Mouse (Mus musculus): Measurements from ENCODE around the gene Srarp. TPM values are rescaled to one million over a fixed set of nuclear protein-coding genes. Genes with fewer than 3 reads are reported as not detected.

The Srarp gene
- not detected in 2 replicates for polyA plus RNA-seq (2015; fragmentation: Nextera tagmentation; extraction: Ambion mirVana)

DNA sequence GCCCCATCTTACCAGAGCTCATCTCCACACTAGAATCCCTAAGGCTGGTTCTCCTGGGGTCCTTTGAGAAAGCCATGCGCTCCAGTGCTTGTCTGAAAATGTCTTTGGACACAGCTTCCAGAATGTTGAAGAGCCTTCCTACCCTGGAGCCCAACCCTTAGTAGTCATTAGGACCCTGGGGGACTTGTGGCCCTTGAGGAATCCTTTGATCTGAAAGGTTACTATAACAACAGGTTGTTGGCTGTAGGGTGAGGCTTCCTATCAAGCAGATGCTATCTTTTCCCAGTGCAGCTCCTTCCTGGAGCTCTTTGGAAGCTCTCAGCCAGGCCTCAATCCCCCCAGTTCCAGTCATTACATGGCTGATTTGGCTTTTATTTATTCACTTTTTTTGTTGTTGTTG, at the start of gene Srarp:
TSS of gene Srarp (minus strand) at position 132 of the 400 bp plus-strand sequence.
- Histone ChIP-seq H3K4me1 (replicated peaks) (no peaks in the 10 kb centered on the region), H3K4me2 (no peak within 1 kb of the TSS), H3K9me3 (no peaks in the 10 kb centered on the region), H3K36me3 (no peaks in the 10 kb centered on the region), H3K27me3 (no peaks in the 10 kb centered on the region), H3K4me3 (no peak within 1 kb of the TSS), H3K27ac (no peak within 1 kb of the TSS), H3K9ac (no peak within 1 kb of the TSS)
- WGBS: 77% methylated on average over 1 of the region's 1 CpGs
- no peak for ATAC-seq (ENCODE audit: low FRiP score)

DNA sequence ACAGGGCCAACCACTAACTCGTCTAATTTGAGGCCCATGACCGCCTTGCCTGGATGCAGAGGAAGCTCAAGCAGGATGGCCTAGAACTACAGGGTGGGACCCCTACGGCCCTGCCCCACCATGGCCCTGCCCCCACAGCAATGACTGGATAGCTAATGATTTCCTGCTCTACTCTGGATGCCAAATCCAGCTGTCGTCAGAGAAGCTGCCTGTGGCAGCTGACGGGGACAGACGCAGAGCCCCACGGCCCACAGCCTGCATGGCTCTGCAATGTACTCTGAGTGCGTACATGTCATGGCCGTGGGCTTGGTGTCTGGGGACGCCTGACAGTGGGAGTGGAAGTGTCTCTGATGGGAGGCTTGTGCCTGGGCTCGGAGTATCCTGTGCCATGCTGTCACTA, 48.2 kb upstream of the Srarp start:
- H3K4me2 ChIP-seq: no peak overlapping the region
- H3K4me1 ChIP-seq (replicated peaks): no peaks in the 10 kb centered on the region
- 89% methylated on average over 11 of the region's 11 CpGs for WGBS
- ATAC-seq (ENCODE audit: low FRiP score): no peak
- H3K9ac ChIP-seq: no peak overlapping the region
- no peaks in the 10 kb centered on the region for H3K9me3 ChIP-seq
- H3K27me3 ChIP-seq: no peaks in the 10 kb centered on the region
- no peak overlapping the region for H3K27ac ChIP-seq
- peaks cover 96% of the 10 kb centered on the region for H3K36me3 ChIP-seq
- no peak overlapping the region for H3K4me3 ChIP-seq

DNA sequence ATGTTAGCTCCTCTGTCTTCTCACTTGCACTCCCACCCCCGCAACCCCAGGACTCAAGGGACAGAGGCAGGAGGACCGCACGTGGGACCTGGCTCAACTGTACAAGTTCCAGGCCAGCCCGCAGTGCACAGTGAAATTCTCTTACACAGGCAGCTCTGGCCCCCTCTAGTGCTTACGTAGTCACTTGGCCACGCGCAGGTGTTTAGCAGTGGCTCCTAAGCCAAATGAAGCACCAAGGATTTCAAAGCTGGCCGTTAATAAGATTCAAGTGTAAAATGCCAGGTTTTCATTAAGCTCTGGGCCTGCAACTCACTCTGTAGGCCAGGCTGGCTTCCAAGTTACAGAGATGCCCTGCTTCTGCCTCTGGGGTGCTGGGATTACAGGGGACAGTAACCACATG, 43.5 kb upstream of the Srarp start:
- Histone ChIP-seq H3K36me3 (peaks cover 97% of the 10 kb centered on the region), H3K27ac (0 out of 2 replicates have a peak overlapping the region, but pooled peaks have one; percentile 75), H3K9ac (no peak overlapping the region), H3K4me3 (no peak overlapping the region), H3K4me2 (no peak overlapping the region), H3K9me3 (no peaks in the 10 kb centered on the region), H3K4me1 (replicated peaks) (0 out of 2 replicates have a peak, but pooled peaks cover 5% of the 10 kb centered on the region), H3K27me3 (no peaks in the 10 kb centered on the region)
- 94% methylated on average over 8 of the region's 8 CpGs for WGBS
- ATAC-seq (ENCODE audit: low FRiP score): no peak

DNA sequence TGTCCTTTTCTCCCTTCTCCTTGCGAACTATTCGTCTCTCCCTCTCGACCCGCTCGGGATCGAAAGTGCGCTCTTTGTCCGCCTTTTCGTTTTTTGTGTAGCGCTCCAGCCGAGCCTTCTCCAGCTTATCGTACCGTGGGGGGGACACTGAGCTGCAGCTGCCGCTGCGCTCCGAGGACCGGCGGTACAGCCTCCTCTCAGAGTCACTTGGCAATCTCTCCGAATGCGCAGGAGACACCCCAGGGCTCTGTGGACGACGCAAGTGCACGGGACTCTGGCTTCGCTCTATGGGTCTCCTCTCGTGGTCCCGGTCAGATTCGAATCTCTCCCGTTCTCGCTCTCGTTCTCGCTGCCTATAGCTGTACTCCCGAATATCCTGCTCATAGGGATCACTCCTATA, 42.9 kb upstream of the Srarp start:
- H3K4me3 ChIP-seq: no peak overlapping the region
- H3K4me1 ChIP-seq (replicated peaks): 0 out of 2 replicates have a peak, but pooled peaks cover 5% of the 10 kb centered on the region
- 0 out of 2 replicates have a peak overlapping the region, but pooled peaks have one; percentile 75 for H3K27ac ChIP-seq
- no peak for ATAC-seq (ENCODE audit: low FRiP score)
- no peaks in the 10 kb centered on the region for H3K27me3 ChIP-seq
- no peaks in the 10 kb centered on the region for H3K9me3 ChIP-seq
- no peak overlapping the region for H3K9ac ChIP-seq
- 93% methylated on average over 32 of the region's 32 CpGs for WGBS
- peaks cover 97% of the 10 kb centered on the region for H3K36me3 ChIP-seq
- no peak overlapping the region for H3K4me2 ChIP-seq

DNA sequence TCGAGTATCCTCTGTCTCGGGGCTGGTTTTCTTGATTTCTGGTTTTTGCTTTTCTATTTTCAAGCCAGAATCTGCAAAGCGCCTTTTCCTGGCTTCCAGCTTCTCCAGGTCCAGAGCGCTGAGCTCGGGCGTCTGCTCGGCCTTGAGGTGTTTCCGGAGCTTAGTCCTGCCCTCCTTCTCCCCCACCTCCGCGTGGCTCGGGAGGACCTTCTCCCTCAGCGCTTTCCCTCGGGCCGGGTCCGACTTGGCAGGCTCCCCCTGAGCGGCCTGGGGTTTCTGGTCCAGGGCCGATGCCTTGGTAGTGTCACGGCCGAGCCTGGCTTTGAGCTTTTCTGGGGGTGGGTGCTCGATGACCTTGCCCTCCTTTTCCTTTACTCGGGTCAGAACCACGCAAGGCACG, 42.3 kb upstream of the Srarp start:
- Histone ChIP-seq H3K36me3 (peaks cover 97% of the 10 kb centered on the region), H3K27me3 (no peaks in the 10 kb centered on the region), H3K4me2 (no peak overlapping the region), H3K4me1 (replicated peaks) (0 out of 2 replicates have a peak, but pooled peaks cover 5% of the 10 kb centered on the region), H3K4me3 (no peak overlapping the region), H3K9ac (no peak overlapping the region), H3K9me3 (no peaks in the 10 kb centered on the region), H3K27ac (peak overlapping the region; percentile 75)
- no peak for ATAC-seq (ENCODE audit: low FRiP score)
- WGBS: 88% methylated on average over 23 of the region's 23 CpGs

DNA sequence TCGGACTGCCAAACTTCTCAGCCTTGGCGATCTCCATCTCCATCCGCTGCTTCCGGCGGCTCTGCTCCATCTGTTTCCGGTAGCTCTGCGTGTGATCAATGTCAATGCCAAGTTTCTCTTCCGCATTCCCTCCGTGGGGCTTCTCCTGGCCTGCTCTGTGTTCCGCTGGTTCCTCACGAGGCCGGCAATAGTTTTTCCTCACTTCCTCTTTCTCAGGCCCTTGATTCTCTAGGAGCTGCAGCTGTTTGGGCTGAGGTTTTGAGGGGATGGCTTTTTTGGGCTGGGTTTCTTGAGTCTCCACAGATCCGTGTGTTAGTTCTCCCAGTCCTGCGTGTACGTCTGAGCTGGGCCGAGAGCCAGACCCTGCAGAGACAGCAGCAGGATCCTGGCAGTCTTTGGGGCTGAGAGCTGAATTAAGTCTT, 41.8 kb upstream of the Srarp start:
- 0 out of 2 replicates have a peak, but pooled peaks cover 5% of the 10 kb centered on the region for H3K4me1 ChIP-seq (replicated peaks)
- H3K4me3 ChIP-seq: no peak overlapping the region
- ATAC-seq (ENCODE audit: low FRiP score): no peak
- peak overlapping the region; percentile 75; the same call in 1 of the 2 replicates for H3K27ac ChIP-seq
- no peaks in the 10 kb centered on the region for H3K9me3 ChIP-seq
- no peak overlapping the region for H3K9ac ChIP-seq
- H3K27me3 ChIP-seq: no peaks in the 10 kb centered on the region
- H3K4me2 ChIP-seq: no peak overlapping the region
- WGBS: 82% methylated on average over 16 of the region's 16 CpGs
- peaks cover 97% of the 10 kb centered on the region for H3K36me3 ChIP-seq

DNA sequence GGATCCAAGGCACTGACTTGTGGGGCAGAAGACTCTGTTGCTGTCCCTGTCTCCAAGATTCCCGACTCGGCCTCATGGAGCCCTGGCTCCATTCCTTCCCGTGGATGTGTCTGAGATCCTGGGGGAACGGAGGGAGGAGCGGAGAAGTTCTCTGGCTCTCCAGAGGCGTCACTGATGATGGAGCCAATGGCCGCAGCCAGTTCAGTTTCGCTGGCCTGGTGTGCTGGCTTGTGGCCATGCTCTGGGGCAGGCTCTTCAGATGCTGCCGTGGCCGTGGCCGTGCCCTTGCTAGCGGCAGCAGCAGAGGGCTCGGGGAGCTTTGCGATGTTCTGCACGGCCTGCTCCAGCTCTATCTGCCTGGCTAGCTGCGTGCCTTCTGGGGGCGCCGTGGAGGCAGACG, 38.5 kb upstream of the Srarp start:
- no peak overlapping the region for H3K27ac ChIP-seq
- H3K9me3 ChIP-seq: no peaks in the 10 kb centered on the region
- no peak for ATAC-seq (ENCODE audit: low FRiP score)
- no peak overlapping the region for H3K9ac ChIP-seq
- H3K27me3 ChIP-seq: no peaks in the 10 kb centered on the region
- H3K4me1 ChIP-seq (replicated peaks): 0 out of 2 replicates have a peak, but pooled peaks cover 5% of the 10 kb centered on the region
- peaks cover 100% of the 10 kb centered on the region for H3K36me3 ChIP-seq
- 87% methylated on average over 19 of the region's 19 CpGs for WGBS
- H3K4me2 ChIP-seq: no peak overlapping the region
- H3K4me3 ChIP-seq: no peak overlapping the region

DNA sequence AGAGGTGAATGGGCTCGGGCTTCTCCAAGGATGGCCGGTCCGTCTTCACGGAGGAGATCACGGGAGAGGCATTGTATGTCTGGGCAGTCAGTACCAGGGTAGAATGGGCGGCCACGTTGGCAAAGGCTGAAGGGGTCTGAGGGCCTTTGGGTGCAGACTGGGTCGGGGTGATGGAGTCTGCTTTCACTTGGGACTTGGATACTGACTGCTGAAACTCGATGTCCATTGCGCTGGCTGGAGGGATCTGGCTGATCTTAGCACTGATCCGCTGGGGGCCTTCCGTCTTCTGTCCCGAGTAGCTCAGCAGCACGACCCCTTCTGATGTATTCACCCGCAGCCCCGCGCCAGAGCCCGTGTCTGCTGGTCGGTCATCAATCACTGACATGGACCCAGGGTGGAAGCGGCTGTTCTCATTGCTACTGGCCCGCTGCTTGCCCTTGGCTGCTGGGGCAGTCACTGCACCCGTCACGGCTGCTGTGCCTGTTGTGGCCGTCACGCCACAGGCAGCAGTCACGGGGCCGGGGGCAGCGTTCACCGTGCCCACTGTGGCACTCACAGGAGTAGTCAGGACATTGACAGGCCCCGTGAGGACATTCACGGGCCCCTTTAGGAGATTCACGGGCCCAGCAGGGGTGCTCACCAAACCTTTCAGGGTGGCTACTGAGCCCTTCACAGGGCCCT, 36.9 kb upstream of the Srarp start:
- Histone ChIP-seq H3K27ac (0 out of 2 replicates have a peak overlapping the region, but pooled peaks have one; percentile 23), H3K9ac (no peak overlapping the region), H3K4me2 (no peak overlapping the region), H3K27me3 (no peaks in the 10 kb centered on the region), H3K36me3 (peaks cover 98% of the 10 kb centered on the region), H3K4me1 (replicated peaks) (0 out of 2 replicates have a peak, but pooled peaks cover 3% of the 10 kb centered on the region), H3K9me3 (no peaks in the 10 kb centered on the region), H3K4me3 (no peak overlapping the region)
- ATAC-seq (ENCODE audit: low FRiP score): no peak
- 68% methylated on average over 32 of the region's 32 CpGs for WGBS

DNA sequence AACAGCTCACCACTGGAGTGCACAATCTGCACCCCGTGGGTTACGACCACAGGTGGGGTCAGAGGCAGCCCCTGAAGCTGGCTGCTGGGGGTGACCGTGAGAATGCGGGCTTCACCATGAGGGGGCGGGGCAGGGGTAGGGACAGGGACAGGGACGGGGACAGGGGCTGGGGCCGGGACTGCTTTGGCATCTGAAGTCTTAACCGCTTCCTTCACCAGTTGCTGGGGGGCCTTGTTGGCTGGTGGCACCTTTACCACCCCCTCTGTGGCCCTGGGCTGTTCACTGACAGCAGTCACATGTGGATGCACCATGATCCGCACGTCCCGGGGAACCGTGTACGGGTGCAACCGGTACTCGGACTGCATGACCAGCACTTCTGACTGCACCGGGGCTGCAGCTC, 35.6 kb upstream of the Srarp start:
- no peak overlapping the region for H3K4me2 ChIP-seq
- H3K36me3 ChIP-seq: peaks cover 98% of the 10 kb centered on the region
- 98% methylated on average over 16 of the region's 16 CpGs for WGBS
- H3K9me3 ChIP-seq: no peaks in the 10 kb centered on the region
- no peak overlapping the region for H3K27ac ChIP-seq
- no peak overlapping the region for H3K9ac ChIP-seq
- H3K4me1 ChIP-seq (replicated peaks): no peaks in the 10 kb centered on the region
- no peak for ATAC-seq (ENCODE audit: low FRiP score)
- H3K4me3 ChIP-seq: no peak overlapping the region
- no peaks in the 10 kb centered on the region for H3K27me3 ChIP-seq

DNA sequence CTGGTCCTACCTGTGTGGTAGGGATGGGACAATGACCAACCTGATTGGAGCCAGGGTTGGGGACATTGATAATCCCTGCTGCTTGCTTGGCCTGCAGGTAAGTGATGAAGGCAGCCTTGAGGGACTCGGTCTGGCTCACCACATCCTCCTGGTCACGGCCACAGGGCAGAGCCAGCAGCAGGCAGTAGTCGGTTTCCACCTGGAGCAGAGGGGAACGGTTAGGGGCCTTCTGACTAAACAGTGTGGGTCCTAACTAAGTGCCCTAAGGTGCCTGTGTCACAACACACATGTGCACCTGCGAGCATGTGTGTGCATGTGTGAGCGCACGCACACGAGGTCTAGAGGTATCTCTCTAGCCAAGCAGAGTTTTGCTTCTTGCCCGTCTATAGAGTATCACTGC, 33.4 kb upstream of the Srarp start:
- H3K9ac ChIP-seq: no peak overlapping the region
- no peaks in the 10 kb centered on the region for H3K9me3 ChIP-seq
- no peaks in the 10 kb centered on the region for H3K4me1 ChIP-seq (replicated peaks)
- 87% methylated on average over 9 of the region's 9 CpGs for WGBS
- H3K4me2 ChIP-seq: no peak overlapping the region
- no peak for ATAC-seq (ENCODE audit: low FRiP score)
- H3K27me3 ChIP-seq: no peaks in the 10 kb centered on the region
- no peak overlapping the region for H3K4me3 ChIP-seq
- peaks cover 98% of the 10 kb centered on the region for H3K36me3 ChIP-seq
- H3K27ac ChIP-seq: no peak overlapping the region

DNA sequence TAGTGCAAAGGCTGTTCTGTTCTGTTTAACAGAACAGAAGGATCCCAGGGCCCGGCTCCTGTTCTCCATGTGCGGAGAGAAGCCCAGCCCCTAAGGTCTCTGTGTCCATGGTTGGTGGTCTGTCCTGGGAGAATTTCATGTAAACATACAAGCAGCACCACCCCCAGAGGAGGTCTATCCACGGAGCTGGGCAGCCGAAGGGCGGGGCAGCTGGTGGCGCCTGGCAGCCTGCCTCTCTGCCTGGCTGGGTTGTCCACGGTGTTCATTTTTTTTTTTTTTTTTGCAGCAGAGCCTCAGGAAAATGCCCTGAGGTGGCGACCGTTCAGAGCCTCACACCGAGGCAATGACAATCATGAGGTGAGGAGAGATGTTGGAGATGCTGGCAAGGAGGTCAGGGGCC, 32.7 kb upstream of the Srarp start:
- Histone ChIP-seq H3K4me1 (replicated peaks) (no peaks in the 10 kb centered on the region), H3K4me2 (no peak overlapping the region), H3K36me3 (peaks cover 98% of the 10 kb centered on the region), H3K27me3 (no peaks in the 10 kb centered on the region), H3K9ac (no peak overlapping the region), H3K9me3 (no peaks in the 10 kb centered on the region), H3K4me3 (no peak overlapping the region), H3K27ac (peak overlapping the region; percentile 13; the same call in 1 of the 2 replicates)
- 64% methylated on average over 10 of the region's 10 CpGs for WGBS
- no peak for ATAC-seq (ENCODE audit: low FRiP score)

DNA sequence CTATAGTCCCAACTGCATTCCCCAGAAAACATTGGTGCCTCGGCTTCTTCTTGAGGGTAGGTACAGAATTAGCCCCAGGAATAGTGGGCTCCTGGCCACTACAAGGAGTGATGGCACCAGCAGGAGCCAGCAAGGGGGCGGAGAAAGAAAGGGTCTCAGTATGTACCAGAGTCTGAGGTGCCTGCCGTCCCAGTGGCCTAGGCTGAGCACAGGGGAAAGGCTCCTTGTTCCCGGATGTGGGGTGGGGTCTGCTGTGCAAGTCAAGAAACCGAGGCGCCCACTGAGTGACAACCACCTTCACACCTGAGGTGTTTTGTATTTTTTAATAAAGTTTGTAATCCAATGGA, 31.6 kb upstream of the Srarp start:
- H3K27ac ChIP-seq: no peak overlapping the region
- no peak overlapping the region for H3K4me3 ChIP-seq
- no peak overlapping the region for H3K4me2 ChIP-seq
- no peaks in the 10 kb centered on the region for H3K27me3 ChIP-seq
- no peaks in the 10 kb centered on the region for H3K9me3 ChIP-seq
- 83% methylated on average over 6 of the region's 6 CpGs for WGBS
- peaks cover 98% of the 10 kb centered on the region for H3K36me3 ChIP-seq
- ATAC-seq (ENCODE audit: low FRiP score): no peak
- H3K9ac ChIP-seq: no peak overlapping the region
- H3K4me1 ChIP-seq (replicated peaks): no peaks in the 10 kb centered on the region

Data from hindbrain, embryonic 13.5 days (tissue).